Mouse (Mus musculus) liver, adult (tissue): ENCODE data around the gene Galns.

ENCODE experiments used
- GATA4 ChIP-seq: IDR thresholded peaks from 2 replicates; pipeline ENCODE4 v1.6.1; 2014; ENCODE audit warnings: mild to moderate bottlenecking, low read length; ENCODE audit not compliant: insufficient replicate concordance

Galns gene

DNA sequence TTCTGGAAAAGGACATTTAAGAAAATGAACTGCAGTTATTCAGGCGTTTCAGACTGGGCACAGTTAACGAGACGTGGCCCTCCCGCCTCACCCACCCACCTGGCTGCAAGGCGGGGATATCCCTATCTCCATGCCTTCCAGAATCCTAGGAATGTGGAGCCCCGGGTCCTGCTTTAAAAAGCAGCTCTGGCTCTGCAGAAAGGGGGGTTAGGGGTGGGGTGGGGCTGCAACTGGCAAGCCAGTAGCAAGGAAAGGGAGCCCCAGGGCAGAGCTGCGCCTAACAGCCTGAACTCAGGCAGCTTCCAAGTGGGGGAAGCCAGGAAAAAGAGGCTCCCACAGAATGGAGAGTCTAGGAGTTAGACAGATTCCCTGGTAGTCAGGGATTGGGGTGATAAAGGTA, 32.1 kb downstream of the Galns start:
- no peak for TF ChIP-seq GATA4

DNA sequence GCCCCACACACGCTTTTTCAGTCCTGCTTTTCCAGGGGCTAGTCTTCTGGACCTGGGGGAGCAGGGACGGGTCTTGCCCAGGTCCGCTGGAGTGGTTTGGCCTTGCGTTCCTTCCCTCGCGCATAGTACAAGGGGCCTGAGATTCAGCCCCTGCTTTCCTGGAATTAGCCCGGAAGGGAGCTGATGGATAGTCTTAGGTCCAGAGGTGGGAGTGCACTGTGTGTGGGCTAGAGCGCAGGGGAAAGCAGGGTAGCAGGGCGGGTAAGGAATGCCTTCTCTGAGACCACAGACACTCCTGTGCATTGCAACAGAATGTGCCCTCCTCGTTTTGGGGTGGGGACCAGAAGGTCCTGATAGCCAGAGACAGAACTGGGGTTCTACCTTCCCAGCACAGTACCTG, 34.1 kb downstream of the Galns start:
- TF ChIP-seq GATA4: no peak

DNA sequence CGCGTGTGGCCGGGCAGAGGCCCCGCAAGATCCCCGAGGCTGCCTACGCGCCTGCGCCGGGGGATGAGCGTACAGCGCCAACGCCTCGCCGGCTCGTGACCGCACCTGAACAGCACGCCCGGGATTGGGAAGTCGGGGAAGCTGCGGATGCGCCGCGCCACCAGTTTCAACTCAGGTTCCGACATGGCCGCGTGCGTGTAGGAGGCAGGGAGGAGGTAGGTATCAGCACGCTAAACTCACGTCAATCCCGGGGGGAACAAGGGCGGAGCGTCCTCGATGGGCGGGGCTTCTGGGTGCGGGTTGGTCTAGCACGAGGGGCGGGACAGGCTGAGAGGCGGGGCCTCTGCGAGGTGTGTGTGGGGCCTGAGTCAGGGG, 34.6 kb downstream of the Galns start, which contains the start of gene Aprt:
Gene Aprt, minus strand, starts transcription at position 262 of the 375 bp plus-strand sequence.
- no peak for TF ChIP-seq GATA4

DNA sequence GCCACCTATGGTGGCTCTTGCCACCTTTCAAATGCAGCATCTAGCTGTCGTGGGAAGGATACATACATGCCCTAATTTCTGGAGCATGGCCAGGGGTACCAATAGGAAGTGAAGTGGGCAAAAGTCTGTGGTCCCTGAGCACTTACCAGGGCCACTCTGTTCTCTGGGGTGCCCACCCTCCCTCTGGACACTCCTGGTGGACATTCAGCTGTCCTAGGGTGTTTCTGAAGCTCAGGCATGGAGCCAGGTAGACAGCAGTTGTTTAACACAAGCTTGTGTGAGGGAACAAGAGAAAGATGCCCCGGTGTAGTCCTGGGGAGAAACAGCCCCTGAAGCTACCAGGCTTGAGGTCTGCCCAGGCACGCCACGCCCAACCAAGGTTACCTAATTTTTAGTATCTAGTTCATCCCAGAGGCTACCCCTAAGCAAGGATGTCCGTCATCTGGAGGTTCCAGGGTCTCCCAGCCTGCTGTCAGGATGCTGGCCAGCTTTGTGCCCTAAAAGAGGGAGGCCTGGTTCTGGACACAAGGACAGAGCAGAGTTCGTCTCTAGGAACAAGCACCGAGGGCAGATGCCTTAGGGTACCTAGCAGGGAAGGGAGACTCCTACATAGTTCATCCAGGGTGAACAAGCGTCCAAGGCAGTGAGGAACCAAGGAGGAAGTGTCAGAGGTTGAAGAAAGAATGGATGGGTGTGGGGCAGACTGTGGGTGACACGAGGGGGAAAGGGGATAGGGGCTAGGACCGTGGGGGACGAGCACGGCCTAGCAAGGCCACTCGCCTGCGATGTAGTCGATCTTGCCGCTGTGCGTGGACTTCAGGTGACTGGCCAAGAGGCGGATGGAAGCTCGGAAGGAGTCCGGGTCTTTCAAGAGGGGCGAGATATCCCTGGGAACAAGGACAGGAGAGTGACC, 35.3 kb downstream of the Galns start:
- no peak for TF ChIP-seq GATA4

DNA sequence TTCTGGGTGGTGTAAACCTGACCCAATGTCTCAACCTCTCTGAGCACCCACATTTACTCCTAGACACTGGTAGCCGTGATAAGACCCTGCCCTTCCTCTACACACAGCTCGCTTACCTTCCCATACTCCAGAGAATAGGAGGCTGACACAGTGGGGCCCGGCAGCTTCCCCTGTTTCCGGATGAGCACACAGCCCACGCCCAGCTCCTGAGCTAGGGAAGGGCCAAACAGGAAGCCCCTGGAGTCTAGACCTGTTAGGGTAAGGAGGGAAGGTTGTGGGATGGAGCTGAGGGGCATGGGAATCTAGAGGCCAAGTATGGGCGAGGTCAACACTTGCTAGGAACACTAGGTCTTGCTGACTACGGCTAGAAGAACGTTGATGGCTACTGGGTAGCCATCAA, 36.0 kb downstream of the Galns start:
- TF ChIP-seq GATA4: no peak

DNA sequence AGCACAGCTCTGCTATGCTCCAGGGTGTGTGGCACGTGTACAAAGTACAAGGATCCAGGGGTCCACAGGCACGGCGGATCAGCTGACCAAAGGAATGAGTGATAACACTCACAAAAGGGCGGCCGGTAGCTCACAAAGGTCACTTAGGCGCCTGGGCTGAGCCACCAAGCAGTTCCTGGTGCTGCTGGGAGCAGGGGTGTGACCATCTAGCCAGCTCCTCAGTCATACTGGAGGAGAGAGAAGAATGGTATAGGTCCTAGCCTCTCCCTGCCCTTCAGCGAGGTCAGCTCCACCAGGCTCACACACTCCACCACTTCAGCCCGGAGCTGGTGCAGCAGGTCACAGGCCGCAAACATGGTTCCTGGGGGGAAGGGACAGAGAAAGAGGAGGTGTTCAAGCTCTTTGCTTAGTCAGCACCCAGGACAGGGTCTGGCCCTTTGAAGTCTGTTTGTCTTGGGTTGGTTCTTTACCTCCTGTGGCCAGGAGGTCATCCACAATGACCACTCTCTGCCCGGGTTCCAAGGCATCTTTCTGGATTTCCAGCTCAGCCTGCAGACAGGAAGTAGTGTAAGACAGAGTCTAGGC, 36.5 kb downstream of the Galns start:
- TF ChIP-seq GATA4: no peak

- no peak for TF ChIP-seq GATA4
Observed at GRCm38 (mm10) chr8:122574264-122574663, 37.0 kb downstream of the Galns start.

GRCm38 (mm10) chr8:122573577-122573976, 37.7 kb downstream of the Galns start:
- no peak for TF ChIP-seq GATA4

- no peak for TF ChIP-seq GATA4
Observed at GRCm38 (mm10) chr8:122572751-122573150, 38.5 kb downstream of the Galns start.

GRCm38 (mm10) chr8:122571750-122572267, 39.5 kb downstream of the Galns start:
- TF ChIP-seq GATA4: no peak

DNA sequence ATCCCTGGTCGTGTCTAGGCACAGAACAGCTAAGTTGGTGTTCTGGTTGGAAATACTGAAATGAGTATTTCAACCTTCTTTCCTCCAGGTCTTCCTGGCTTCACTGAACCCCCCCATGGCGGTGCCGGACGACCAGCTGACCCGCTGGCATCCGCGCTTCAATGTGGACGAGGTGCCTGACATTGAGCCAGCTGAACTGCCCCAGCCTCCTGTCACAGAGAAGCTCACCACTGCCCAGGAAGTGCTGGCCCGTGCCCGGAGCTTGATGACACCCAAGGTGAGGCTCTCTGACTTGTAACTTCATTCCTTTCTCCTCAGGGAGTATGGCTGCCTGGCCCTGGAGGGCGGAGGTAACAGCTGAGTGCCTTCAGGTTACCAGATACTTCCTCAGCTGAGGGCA, 40.1 kb downstream of the Galns start:
- no peak for TF ChIP-seq GATA4

DNA sequence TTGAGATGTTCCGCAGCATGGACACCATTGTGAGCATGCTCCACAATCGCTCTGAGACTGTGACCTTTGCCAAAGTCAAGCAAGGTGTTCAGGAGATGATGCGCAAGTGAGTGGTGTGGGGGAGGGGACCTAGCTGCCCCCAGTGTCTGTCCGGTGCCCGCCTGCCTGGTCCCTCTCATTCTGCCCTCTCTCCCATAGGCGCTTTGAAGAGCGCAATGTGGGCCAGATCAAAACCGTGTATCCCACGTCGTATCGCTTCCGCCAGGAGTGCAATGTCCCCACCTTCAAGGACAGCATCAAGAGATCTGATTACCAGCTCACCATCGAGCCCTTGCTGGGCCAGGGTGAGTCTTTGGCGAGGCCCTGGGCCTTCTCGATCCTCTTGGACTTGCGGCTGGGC, 41.3 kb downstream of the Galns start:
- no peak for TF ChIP-seq GATA4

DNA sequence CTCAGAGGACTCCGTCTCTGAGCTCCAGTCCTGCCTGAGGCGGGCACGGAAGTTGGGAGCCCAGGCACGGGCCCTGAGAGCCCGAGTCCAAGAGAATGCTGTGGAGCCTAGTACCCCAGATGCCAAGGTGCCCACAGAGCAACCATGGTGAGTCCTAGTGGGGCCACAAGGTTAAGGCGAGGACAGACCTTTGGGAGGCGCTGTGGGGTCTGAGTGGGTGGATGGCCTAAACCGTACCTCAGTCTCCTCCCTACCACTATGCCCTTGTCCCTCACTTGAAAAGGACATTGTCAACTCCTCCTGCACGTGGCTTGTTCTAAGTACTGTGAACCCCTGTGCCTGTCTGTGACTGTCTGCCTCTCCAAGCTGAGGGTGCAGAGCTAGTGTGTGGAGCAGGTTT, 41.9 kb downstream of the Galns start:
- no peak for TF ChIP-seq GATA4

GRCm38 (mm10) chr8:122568881-122569309, 42.4 kb downstream of the Galns start:
- TF ChIP-seq GATA4: no peak

- no peak for TF ChIP-seq GATA4
Observed at GRCm38 (mm10) chr8:122568109-122568504, 43.2 kb downstream of the Galns start.
